Mouse (Mus musculus) adrenal gland, adult 18-20 months (tissue): ENCODE measurements around the gene Cog5. TPM values are rescaled to one million over a fixed set of nuclear protein-coding genes. Genes with fewer than 3 reads are reported as not detected.

Experiments used
- DNase-seq, 2 experiments: peaks; one replicate each; pipeline ENCODE4 v3.0.0; 2021 to 2022; ENCODE audit warnings: low spot score in 2 of 2
- total RNA-seq, 2 experiments: library from RNA; stranded (reverse); gene quantifications; 1 replicate in 1 of 2; 2 replicates in 1 of 2; pipeline ENCODE4 v1.2.3; 2021

Cog5 gene
- total RNA-seq, 2 experiments from 2014 or later = 34.1 to 41.4 TPM

GRCm38 (mm10) chr12:31928498-31928897, 273.8 kb downstream of the Cog5 start:
- no peak for DNase-seq

GRCm38 (mm10) chr12:31931818-31932217, 277.1 kb downstream of the Cog5 start:
- DNase-seq = no peak

GRCm38 (mm10) chr12:31936657-31937300, 282.1 kb downstream of the Cog5 start:
- DNase-seq = no peak

GRCm38 (mm10) chr12:31937613-31938012, 282.9 kb downstream of the Cog5 start:
- no peak for DNase-seq

GRCm38 (mm10) chr12:31938391-31938997, 283.8 kb downstream of the Cog5 start:
- DNase-seq = no peak

- DNase-seq = no peak
These were observed 284.4 kb downstream of the Cog5 start for GRCm38 (mm10) chr12:31939026-31939425.

- no peak for DNase-seq
These were observed 288.5 kb downstream of the Cog5 start for GRCm38 (mm10) chr12:31943020-31943654.

GRCm38 (mm10) chr12:31944405-31944804, 289.7 kb downstream of the Cog5 start:
- no peak for DNase-seq

- no peak for DNase-seq
These were observed 292.8 kb downstream of the Cog5 start for GRCm38 (mm10) chr12:31947476-31947875.

- no peak for DNase-seq
These were observed 293.7 kb downstream of the Cog5 start for GRCm38 (mm10) chr12:31948101-31949000.

GRCm38 (mm10) chr12:31949193-31949741, 294.6 kb downstream of the Cog5 start:
- peak; percentile 88 for DNase-seq

- peak; percentile 86 to 89 for DNase-seq
These were observed 295.3 kb downstream of the Cog5 start, which contains the start of gene Hbp1 for GRCm38 (mm10) chr12:31949759-31950658. Gene Hbp1, minus strand, starts transcription at chr12:31950535.

GRCm38 (mm10) chr12:31950659-31951031, 296.0 kb downstream of the Cog5 start:
- DNase-seq = peak; percentile 61 to 74

- DNase-seq = no peak
These were observed 301.2 kb downstream of the Cog5 start for GRCm38 (mm10) chr12:31955843-31956242.

GRCm38 (mm10) chr12:31964074-31964473, 309.4 kb downstream of the Cog5 start:
- DNase-seq = no peak

- DNase-seq = no peak
These were observed 311.0 kb downstream of the Cog5 start for GRCm38 (mm10) chr12:31965517-31966212.

- no peak for DNase-seq
These were observed 311.7 kb downstream of the Cog5 start for GRCm38 (mm10) chr12:31966405-31966804.

GRCm38 (mm10) chr12:31967536-31967935, 312.9 kb downstream of the Cog5 start:
- DNase-seq = no peak

GRCm38 (mm10) chr12:31969111-31969510, 314.4 kb downstream of the Cog5 start:
- no peak for DNase-seq
